Mouse (Mus musculus): ENCODE data around the gene Hs3st6.
"Not testable (repeated sequence)": the region's sequence is repeated elsewhere in the genome, so short reads cannot be mapped to it uniquely, and the experiment has no call there.

Hs3st6 gene

DNA sequence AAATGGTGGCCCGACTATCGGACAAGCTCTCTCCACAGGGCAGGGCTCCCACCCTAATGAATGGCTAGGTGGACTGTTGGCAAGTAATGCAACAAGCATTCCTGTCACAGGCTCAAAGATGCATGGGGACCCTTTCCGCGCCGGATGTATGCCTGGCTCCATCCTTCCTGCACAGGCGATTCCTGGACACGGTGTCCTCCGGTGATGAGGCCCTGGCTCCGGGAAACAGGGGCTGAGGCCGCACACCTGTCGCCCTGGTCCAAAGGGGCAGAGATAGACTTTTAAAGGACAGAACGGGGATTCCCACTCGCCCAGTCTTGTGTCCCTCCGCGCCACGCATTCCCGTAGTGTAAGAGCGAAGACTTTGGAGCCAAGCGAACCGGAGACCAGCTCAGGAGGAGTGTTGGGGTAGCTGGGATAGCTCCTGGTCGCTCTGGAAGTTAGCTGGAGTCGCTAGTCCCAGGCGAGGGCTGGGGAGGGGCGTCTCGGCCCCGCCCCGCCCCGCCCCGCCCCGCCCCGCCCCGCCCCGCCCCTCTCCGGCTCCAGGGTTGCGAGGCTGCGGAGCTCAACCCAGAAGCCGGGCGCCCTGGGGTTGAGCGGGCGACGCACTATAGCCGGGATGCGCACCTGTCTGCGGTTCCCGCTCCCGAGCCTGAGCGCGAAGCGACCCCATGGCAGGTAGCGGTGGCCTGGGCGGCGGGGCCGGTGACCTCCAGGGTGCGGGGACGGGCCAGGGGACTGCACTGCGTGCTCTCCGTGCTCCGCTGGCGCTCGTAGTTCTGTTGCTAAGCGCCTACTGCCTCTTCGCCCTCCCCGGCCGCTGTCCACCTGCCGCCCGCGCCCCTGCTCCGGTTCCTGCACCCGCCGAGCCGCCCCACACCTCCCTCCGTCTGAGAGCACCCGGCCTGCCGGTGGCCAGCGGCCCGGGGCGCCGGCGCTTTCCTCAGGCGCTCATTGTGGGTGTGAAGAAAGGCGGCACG is at the start of gene Hs3st6:
Gene Hs3st6, plus strand, starts transcription at position 574 of the 980 bp plus-strand sequence.
- in situ Hi-C loops (cut with MboI; ENCODE audit: low sequenced_read_pairs) = no loop called here

DNA sequence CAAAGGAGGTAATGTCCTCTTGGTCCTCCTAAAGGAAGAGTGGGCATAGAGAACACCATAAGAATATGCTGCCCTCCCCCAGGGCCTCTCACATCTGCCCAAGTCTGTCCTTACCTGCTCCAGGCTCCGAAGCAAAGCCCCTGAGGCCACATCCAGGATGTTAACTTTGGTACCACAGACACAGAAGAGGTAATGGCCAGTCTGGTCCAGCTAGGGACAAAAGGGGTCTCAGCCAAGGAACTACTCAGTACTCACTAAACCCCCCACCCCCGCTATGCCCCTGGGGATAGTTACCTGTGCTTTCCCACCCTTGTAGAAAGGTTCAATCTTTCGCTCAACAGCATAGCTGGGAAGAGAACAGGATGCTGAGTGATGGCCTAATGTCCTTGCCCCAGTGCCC is 47.0 kb upstream of the Hs3st6 start:
- in situ Hi-C loops (cut with MboI; ENCODE audit: low sequenced_read_pairs) = no loop called here

DNA sequence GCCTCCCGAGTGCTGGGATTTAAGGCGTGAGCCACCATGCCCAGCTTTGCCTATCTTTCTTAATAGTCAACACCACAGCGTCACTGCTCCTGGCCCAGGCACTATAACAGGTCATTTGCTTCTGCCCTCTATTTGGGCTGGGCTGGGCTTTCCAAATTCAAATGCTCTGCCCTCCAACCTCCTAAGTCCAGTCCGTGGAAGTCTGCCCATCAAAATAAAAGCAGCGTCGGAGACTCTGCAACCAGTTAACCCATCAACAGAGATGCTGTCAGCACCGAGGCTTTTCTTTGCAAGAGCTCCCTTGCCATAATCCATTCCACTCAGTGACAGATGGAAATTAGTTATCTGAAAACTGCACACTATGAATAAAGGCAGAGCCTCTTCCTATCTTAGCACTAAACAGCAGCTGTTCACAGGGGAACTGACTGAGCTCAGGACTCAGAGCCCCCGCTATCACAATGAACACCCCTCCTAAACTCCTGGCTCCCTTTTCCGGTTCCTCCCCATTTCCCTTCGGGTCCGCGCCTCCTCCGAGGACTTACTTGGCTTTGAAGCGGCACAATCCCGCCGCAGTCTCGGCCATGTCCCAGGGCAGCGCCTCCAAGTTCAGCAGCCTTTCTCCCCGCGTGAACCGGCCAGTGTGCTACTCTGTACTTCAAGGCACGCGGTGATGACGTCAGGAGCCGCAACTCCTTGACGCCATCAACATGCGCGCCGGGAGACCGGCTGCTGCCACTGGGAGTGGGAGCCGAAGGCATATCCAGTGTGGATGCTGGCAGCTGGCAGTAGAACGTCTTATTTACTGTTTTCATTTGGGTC is 45.6 kb upstream of the Hs3st6 start, which contains the start of gene Tbl3:
Gene Tbl3, minus strand, starts transcription at position 679 of the 819 bp plus-strand sequence.
- in situ Hi-C loops (cut with MboI; ENCODE audit: low sequenced_read_pairs) = no loop called here

DNA sequence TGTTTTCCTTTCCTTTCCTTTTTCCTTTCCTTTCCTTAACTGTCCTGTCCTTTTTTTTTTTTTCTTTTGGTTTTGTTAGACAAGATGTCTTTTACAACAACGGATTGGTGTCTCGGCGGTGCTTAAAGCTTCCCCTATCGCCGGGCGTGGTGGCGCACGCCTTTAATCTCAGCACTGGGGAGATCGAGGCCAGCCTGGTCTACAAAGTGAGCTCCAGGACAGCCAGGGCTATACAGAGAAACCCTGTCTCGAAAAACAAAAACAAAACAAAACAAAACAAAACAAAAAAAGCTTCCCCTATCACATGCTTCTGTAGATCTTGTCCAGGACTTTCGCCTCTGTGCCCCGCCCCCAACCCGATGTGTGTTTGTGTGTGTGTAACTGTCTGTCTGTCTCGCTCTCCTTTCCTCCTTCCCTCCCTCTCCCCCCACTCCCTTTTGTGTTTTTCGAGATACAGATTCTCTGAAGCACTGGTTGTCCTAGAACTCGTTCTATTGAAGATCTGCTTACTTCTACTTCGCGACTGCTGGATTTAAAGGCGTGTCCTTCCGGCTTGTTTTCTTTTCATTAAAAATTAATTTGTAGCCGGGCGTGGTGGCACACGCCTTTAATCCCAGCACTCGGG is 44.9 kb upstream of the Hs3st6 start:
- in situ Hi-C loops (cut with MboI; ENCODE audit: low sequenced_read_pairs) = no loop called here

DNA sequence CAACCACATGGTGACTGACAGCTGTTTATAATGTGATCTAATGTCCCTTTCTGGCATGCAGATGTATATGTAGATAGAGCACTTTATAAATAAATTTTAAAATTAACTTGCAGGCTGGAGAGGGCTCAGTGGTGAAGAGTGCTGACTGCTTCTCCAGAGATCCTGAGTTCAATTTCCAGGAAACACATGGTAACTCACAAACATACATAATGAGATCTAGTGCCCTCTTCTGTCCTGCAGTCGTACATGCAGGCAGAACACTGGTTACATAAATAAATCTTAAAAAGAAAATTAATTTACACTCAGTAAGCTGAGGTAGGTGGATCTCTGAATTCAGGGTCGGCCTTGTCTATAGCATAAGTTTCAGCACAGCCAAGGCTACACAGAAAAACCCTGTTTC is 44.1 kb upstream of the Hs3st6 start:
- in situ Hi-C loops (cut with MboI; ENCODE audit: low sequenced_read_pairs) = no loop called here

DNA sequence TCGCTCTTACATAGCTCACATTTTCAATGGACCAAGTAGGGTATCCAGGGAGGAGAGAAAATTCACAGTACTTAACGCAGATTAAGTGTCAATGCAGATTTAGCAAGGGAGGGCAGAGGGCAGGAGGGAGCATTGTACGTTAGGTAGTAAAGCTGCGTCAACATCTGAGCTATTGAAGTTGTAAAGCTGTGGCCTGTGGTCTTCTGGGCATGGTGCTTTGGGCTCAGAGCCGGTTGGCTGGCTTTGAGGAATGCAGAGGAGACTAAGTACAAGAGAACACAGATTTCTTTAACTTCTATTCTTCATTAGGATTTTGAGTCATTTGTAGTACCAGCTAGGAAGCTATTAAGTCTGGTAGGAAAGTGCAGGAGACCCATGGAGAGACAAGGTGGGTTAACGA is 37.2 kb upstream of the Hs3st6 start:
- in situ Hi-C loops (cut with MboI; ENCODE audit: low sequenced_read_pairs) = no loop called here

DNA sequence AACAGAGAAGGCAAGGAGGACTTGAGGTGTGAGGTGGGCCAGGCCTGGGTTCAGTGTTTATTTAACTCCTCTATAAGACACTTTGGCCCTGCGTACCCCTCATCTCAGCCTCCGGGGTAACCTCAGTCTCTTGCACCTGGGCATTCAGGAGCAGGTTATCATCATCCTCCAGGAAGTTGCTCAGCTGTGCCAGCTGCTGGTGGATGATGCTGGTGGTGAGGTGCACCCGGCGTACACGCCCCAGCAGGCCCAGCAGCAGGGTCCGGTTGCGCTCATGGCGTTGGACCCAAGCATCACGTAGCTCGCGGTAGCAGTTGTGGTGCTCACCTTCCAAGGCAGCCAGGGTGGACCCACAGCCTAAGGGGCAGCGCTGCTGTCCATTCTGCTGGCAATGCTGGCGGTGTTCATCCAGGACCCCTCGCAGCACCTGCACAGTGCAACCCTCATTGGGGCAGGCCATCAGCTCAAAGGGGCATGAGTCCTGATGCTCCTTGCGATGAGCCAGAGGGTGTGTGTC is 36.6 kb upstream of the Hs3st6 start:
- in situ Hi-C loops (cut with MboI; ENCODE audit: low sequenced_read_pairs) = no loop called here

DNA sequence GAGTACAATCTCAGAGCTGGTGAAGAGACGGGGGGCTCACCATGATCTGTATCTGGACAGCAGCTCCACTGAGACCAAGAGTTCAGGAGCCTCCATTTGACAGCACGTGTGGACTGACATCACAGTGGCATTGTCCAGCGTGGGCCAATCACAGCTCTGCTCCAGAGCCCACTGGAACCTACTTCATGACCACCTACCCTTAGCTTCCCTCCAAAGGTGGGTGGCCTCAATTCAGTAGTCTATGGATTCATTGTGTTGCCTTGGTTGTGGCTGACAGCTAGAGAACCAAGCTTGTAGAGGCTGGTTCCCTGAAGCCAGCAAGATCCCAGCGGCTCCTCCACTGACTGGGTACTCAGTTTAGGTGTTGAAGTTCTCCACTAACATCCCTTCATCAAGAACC is 34.8 kb upstream of the Hs3st6 start, which contains the start of the genes Rnf151 and Rps2:
Gene Rnf151, minus strand, starts transcription at position 121 of the 400 bp plus-strand sequence.
Gene Rps2, plus strand, starts transcription at position 174 of the 400 bp plus-strand sequence.
- in situ Hi-C loops (cut with MboI; ENCODE audit: low sequenced_read_pairs) = no loop called here

DNA sequence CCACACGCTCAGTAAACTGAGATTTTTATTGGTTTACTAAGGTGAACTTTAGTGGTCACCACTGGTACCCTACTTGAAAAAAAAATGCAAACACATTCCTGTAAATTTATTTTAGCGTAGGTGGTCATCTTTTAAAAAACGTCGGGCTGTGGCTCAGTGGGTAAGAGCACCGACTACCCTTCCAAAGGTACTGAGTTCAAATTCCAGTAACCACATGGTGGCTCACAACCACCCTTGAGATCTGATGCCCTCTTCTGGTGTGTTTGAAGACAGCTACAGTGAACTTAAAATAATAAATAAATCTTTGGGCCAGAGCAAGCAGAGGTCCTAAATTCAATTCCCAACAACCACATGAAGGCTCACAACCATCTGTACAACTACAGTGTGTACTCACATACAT is 33.9 kb upstream of the Hs3st6 start:
- in situ Hi-C loops (cut with MboI; ENCODE audit: low sequenced_read_pairs) = not testable (repeated sequence)

DNA sequence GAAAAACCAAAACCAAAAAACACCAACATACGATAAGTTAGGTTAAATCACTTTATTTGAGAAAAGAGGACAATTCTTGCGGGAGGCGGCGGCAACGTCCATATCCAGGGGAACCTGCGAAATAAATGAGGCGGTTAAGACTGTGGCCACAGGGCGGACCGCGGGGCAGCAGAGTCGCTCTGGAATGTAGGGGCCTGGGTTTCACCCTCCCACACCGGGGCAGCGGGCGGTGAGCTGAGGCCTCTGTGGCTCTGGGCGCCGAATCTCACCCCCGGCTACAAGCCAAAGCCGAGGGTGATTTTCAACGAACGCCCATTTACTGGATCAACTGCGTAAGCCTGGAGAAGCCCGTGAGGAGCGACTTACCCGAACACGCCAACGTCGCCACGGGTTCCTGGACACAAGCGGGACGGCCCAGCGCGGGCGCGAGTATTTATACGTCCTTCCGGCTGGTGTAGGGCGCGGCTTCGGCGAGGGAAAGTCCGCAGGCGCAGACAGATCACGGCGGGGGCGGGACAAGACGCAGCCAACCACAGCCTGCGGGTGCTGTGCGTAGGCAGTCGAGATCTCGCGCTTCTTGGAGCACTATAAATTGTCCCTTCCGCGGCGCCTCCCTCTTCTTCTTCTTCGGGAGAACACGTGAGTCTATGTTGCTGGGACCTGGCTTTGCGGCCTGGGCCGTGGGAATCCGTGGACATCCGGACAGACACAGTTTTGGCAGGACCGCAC is 33.1 kb upstream of the Hs3st6 start:
- in situ Hi-C loops (cut with MboI; ENCODE audit: low sequenced_read_pairs) = no loop called here

DNA sequence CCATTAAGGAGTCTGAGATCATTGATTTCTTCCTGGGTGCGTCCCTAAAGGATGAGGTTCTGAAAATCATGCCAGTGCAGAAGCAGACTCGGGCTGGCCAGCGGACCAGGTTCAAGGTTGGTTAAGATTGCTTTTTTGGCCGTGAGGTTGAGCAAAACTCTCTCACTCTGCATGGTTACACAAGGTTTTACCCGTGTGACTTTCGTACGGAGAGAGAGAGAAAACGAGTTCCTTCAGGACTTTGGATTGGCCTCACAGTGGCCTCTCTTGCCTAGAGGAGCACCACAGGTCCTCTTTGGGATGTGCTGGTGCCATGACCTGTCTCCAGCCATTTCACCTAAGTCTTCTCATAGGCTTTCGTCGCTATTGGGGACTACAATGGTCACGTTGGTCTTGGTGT is 32.2 kb upstream of the Hs3st6 start:
- in situ Hi-C loops (cut with MboI; ENCODE audit: low sequenced_read_pairs) = not testable (repeated sequence)

DNA sequence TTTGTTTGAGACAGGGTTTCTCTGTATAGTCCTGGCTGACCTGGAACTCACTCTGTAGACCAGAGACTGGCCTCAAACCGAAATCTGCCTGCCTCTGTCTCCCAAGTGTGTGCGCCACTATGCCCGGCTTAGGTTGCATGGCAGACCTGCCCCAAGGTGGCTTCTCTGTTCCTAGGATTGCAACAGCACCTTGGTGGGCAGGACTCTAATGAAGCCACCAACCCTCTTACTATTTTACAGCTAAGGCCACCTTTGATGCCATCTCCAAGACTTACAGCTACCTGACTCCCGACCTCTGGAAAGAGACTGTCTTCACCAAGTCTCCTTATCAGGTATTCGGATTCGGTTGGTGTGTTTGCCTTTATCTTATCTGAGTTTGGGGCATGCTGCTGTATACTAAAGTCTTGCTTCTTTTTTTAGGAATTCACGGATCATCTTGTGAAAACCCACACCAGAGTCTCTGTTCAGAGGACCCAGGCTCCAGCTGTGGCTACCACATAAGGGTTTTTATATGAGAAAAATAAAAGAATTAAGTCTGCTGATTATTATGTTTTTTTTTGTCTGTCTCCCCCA is 31.3 kb upstream of the Hs3st6 start:
- in situ Hi-C loops (cut with MboI; ENCODE audit: low sequenced_read_pairs) = not testable (repeated sequence)

DNA sequence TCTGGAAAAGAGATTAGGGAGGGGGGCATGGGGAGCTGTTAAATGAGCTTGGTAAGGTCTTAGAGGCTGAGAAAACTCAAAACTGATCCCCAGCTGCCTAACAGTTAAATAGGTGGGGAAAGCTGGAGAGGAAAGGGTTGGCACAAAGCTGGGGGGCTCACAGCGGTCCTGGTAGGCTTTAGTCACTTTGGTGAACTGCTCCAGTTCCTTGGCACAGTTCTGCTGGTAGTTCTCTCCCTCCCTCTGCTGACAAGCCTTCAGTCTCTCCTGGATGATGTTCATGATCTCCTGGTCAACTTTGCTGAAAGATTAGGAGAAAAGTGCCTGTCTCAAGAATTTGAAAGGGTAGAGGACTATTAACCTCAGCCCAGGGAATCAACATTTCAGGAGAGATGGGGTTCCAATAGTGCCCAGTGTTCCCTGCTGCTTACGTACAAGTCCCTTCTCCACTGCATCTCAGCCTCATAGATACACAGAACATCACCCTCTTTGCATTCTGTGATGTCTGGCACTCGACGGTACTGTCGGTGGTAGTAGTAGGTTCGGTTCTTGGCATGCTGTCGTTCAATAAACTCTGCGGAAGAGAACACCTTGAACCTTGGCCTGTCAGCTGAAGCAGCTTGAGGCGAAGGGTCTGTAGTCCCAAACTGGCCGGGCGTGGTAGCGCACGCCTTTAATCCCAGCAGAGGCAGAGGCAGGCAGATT is 30.4 kb upstream of the Hs3st6 start:
- in situ Hi-C loops (cut with MboI; ENCODE audit: low sequenced_read_pairs) = no loop called here

DNA sequence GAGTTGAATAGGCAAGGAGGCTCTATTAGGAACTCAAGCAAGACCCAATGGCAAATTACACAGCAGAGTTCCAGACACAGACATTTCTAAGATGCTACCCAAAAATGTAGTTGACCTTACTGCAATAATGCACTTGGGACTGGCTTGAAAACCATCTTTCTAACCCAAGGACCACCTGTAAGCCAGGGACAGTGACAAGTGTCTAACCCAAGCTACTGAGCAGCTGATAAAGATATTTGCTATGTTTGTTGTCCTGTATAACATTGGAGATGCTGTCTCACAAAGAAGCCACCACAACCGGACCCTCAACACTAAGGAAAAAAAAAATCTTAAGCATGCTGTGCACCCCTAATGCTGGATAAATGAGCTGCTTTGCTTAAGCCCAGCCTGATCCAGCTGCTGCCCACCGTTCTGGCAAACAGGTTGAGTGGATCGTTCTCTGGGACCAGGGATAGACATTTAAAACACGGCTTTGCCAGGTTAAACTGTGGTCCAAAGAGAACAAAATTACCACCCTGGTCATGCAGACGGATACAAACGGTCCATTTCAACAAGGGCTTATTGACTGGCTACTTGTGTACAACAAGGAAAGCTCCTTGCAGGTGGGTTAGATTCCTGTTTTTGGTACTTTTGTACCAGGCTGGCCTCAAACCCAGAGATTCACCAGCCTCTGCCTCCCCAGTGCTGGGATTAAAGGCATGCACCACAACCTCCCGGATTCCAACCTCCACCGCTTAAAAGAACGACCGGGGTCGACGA is 29.5 kb upstream of the Hs3st6 start:
- in situ Hi-C loops (cut with MboI; ENCODE audit: low sequenced_read_pairs) = no loop called here

DNA sequence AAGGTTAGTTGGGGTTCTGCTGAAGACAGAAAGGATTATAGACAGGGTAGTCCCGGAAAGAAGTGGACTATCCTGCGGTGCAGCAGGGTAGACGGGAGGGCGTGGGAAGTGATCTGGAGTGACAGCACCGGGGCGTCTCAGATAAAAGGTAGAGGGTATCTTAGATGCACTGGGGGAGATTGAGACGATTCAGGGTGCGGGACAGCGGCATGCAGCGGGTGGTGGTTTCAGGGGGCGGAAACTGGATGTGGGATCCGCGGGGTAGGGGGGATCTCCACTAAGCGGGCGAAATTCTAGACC is 29.0 kb upstream of the Hs3st6 start:
- in situ Hi-C loops (cut with MboI; ENCODE audit: low sequenced_read_pairs) = no loop called here

DNA sequence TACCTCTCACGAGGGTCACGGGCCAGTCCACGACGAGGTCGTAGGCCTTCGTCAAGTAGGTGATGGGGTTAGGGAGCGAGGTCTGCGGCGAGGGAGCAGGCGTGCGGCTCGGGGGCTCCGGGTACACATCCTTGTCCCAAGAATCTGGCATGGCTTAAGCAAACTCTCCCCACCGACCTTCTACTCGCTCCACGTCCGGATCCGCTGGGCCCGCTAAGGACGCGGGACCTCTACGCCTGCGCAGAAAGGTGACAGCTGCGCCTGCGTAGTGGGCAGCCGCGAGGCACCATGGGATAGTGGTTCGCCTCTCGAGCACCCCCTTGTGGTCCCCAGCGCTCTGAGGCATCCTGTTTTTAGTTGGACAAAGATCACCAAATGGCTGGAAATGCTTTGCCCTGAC is 28.6 kb upstream of the Hs3st6 start, which contains the start of gene Ndufb10:
Gene Ndufb10, minus strand, starts transcription at position 295 of the 400 bp plus-strand sequence.
- in situ Hi-C loops (cut with MboI; ENCODE audit: low sequenced_read_pairs) = no loop called here

DNA sequence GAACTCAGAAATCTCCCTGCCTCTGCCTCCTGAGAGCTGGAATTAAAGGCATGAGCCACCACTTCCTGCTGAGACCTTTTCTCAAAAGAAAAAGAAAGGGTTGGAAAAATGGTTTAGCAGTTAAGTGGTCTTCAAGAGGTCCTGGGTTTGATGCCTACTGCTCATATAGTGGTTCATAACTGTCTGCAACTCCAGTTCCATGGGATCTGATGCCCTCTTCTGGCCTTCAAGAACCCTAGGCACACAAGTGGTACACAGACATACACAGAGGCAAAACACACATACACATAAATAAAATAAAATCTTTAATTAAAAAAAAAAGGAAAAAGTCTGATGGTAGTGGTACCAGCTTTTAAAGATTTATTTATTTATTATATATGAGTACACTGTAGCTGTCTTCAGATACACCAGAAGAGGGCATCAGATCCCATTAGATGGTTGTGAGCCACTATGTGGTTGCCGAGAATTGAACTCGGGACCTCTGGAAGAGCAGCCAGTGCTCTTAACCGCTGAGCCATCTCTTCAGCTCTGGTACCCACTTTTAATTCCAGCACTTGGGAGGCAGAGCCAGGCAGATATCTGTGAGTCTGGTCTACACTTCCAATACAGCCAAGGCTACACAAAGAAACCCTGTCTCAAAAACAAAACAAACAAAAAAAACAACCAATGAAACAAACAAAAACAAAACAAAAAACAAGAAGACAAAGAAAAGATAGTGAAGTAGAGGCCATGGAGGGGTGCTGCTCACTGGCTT is 27.0 kb upstream of the Hs3st6 start:
- in situ Hi-C loops (cut with MboI; ENCODE audit: low sequenced_read_pairs) = no loop called here

DNA sequence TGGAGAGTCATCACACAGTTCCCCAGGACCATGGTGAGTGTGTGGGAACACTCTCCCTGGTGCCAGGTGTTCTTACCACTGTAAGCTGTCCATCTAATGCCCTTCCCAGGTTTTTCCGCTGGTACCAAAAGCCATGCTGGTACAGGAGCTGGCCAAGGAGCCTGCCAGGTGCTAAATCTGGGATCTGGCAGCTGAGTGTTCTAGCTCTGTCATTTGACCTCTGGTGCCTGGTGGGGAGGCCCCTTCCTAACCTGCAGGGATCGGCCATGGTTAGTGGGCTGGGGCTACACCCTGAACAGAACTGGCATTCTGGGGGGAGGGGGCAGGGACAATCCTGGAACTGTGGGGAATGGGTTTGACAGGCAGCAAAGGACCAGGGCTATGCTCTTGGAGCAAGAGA is 25.2 kb upstream of the Hs3st6 start, which contains the start of gene Rpl3l:
Gene Rpl3l, plus strand, starts transcription at position 203 of the 400 bp plus-strand sequence.
- in situ Hi-C loops (cut with MboI; ENCODE audit: low sequenced_read_pairs) = no loop called here
